Mouse (Mus musculus) heart, adult 2 months (tissue): ENCODE measurements around the gene Rnf32.

Experiments used
- CTCF ChIP-seq: fragments of 200-600 bp; IDR thresholded peaks from 2 replicates; pipeline ENCODE4 v1.8.1; 2022; ENCODE audit warnings: antibody characterized with exemption, mild to moderate bottlenecking, moderate library complexity
- POLR2A ChIP-seq: fragments of 200-500 bp; IDR thresholded peaks from 2 replicates; pipeline ENCODE4 v1.6.1; 2011; ENCODE audit warnings: mild to moderate bottlenecking, low read depth, low read length, control low read depth; ENCODE audit not compliant: insufficient read depth

DNA sequence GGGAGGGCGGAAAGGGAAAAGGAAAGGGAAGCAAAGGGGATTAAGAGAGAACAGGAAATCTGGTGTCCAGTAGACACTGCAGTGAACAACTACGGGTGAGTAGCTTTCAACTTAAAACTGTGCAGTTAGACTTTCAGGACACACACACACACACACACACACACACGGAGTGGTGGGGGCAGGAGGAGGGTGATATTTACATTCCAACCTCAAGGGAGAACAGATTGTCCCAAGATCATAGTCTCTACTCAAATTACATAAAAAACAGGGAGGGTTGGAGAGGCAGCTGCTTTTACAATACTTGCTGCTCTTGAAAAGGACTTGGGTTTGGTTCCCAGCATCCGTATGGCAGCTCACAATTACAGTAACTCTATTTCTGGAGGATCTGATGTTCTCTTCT lies 45.6 kb upstream of the Rnf32 start:
- TF ChIP-seq CTCF (no peak), POLR2A (no peak)
